Mouse (Mus musculus): ENCODE data around the gene Exoc6.
A peak's percentile ranks its signal among the peaks of the same experiment; 100 is the strongest.

The Exoc6 gene

GRCm38 (mm10) chr19:37574802-37575201 is 24.6 kb downstream of the Exoc6 start:
- DNase-seq (ENCODE audit: low spot score in 2 of 2) = no peak

GRCm38 (mm10) chr19:37579607-37580006 is 29.4 kb downstream of the Exoc6 start:
- DNase-seq (ENCODE audit: low spot score in 2 of 2) = no peak

GRCm38 (mm10) chr19:37580438-37580837 is 30.2 kb downstream of the Exoc6 start:
- no peak for DNase-seq (ENCODE audit: low spot score in 2 of 2)

GRCm38 (mm10) chr19:37585210-37585609 is 35.0 kb downstream of the Exoc6 start:
- DNase-seq (ENCODE audit: low spot score in 2 of 2) = no peak

- peak in 1 of 2 experiments; percentile 17 for DNase-seq (ENCODE audit: low spot score in 2 of 2)
These were observed 35.5 kb downstream of the Exoc6 start for GRCm38 (mm10) chr19:37585684-37586083.

- DNase-seq (ENCODE audit: low spot score in 2 of 2) = no peak
These were observed 40.3 kb downstream of the Exoc6 start for GRCm38 (mm10) chr19:37590544-37590943.

- peak; percentile 14 to 46 for DNase-seq (ENCODE audit: low spot score in 2 of 2)
These were observed 52.0 kb downstream of the Exoc6 start for GRCm38 (mm10) chr19:37601968-37602848.

GRCm38 (mm10) chr19:37609991-37610390 is 59.8 kb downstream of the Exoc6 start:
- no peak for DNase-seq (ENCODE audit: low spot score in 2 of 2)

- no peak for DNase-seq (ENCODE audit: low spot score in 2 of 2)
These were observed 62.7 kb downstream of the Exoc6 start for GRCm38 (mm10) chr19:37612893-37613292.

- DNase-seq (ENCODE audit: low spot score in 2 of 2) = no peak
These were observed 64.9 kb downstream of the Exoc6 start for GRCm38 (mm10) chr19:37615039-37615630.

- no peak for DNase-seq (ENCODE audit: low spot score in 2 of 2)
These were observed 97.8 kb downstream of the Exoc6 start for GRCm38 (mm10) chr19:37647994-37648393.

- DNase-seq (ENCODE audit: low spot score in 2 of 2) = no peak
These were observed 100.3 kb downstream of the Exoc6 start for GRCm38 (mm10) chr19:37650526-37650925.

GRCm38 (mm10) chr19:37654012-37654411 is 103.8 kb downstream of the Exoc6 start:
- no peak for DNase-seq (ENCODE audit: low spot score in 2 of 2)

- DNase-seq (ENCODE audit: low spot score in 2 of 2) = no peak
These were observed 106.2 kb downstream of the Exoc6 start for GRCm38 (mm10) chr19:37656441-37656840.

- DNase-seq (ENCODE audit: low spot score in 2 of 2) = no peak
These were observed 115.0 kb downstream of the Exoc6 start for GRCm38 (mm10) chr19:37665256-37665655.

- DNase-seq (ENCODE audit: low spot score in 2 of 2) = peak in 1 of 2 experiments; percentile 35
These were observed 117.8 kb downstream of the Exoc6 start for GRCm38 (mm10) chr19:37667855-37668594.

GRCm38 (mm10) chr19:37668657-37669056 is 118.4 kb downstream of the Exoc6 start:
- DNase-seq (ENCODE audit: low spot score in 2 of 2) = no peak

- DNase-seq (ENCODE audit: low spot score in 2 of 2) = no peak
These were observed 119.3 kb downstream of the Exoc6 start for GRCm38 (mm10) chr19:37669486-37669885.

GRCm38 (mm10) chr19:37673393-37673792 is 123.2 kb downstream of the Exoc6 start:
- no peak for DNase-seq (ENCODE audit: low spot score in 2 of 2)

- DNase-seq (ENCODE audit: low spot score in 2 of 2) = no peak
These were observed 135.1 kb downstream of the Exoc6 start, which contains the start of gene Cyp26c1 for GRCm38 (mm10) chr19:37685281-37685680. TSS of gene Cyp26c1 (plus strand) at chr19:37685581.

- DNase-seq (ENCODE audit: low spot score in 2 of 2) = no peak
These were observed 136.1 kb downstream of the Exoc6 start for GRCm38 (mm10) chr19:37686347-37686746.
